Mouse (Mus musculus): ENCODE data around the gene Cnnm3.

Gene Cnnm3

GRCm38 (mm10) chr1:36511289-36512021, at the start of gene Cnnm3:
TSS of gene Cnnm3 (plus strand) at chr1:36511867.
- DNase-seq, result peak; percentile 100

GRCm38 (mm10) chr1:36465641-36466160, 46.0 kb upstream of the Cnnm3 start:
- DNase-seq, result no peak

GRCm38 (mm10) chr1:36467446-36467845, 44.2 kb upstream of the Cnnm3 start:
- DNase-seq, result no peak

GRCm38 (mm10) chr1:36469811-36470444, 41.7 kb upstream of the Cnnm3 start:
- DNase-seq, result no peak

GRCm38 (mm10) chr1:36471181-36472105, 40.2 kb upstream of the Cnnm3 start, which contains the start of gene Cnnm4:
TSS of gene Cnnm4 (plus strand) at chr1:36471620.
- DNase-seq, result peak; percentile 91 to 95

GRCm38 (mm10) chr1:36472106-36472440, 39.6 kb upstream of the Cnnm3 start:
- no peak for DNase-seq

- DNase-seq, result no peak
Observed at GRCm38 (mm10) chr1:36473211-36473780, 38.4 kb upstream of the Cnnm3 start.

GRCm38 (mm10) chr1:36474646-36475045, 37.0 kb upstream of the Cnnm3 start:
- no peak for DNase-seq

- DNase-seq, result no peak
Observed at GRCm38 (mm10) chr1:36475480-36476110, 36.1 kb upstream of the Cnnm3 start.

- no peak for DNase-seq
Observed at GRCm38 (mm10) chr1:36476426-36476825, 35.2 kb upstream of the Cnnm3 start.

GRCm38 (mm10) chr1:36478343-36478795, 33.3 kb upstream of the Cnnm3 start:
- no peak for DNase-seq

- DNase-seq, result peak in 1 of 2 experiments; percentile 40
Observed at GRCm38 (mm10) chr1:36479903-36480899, 31.5 kb upstream of the Cnnm3 start.

GRCm38 (mm10) chr1:36483825-36484224, 27.8 kb upstream of the Cnnm3 start:
- DNase-seq, result no peak

GRCm38 (mm10) chr1:36485080-36485479, 26.6 kb upstream of the Cnnm3 start:
- no peak for DNase-seq

- DNase-seq, result no peak
Observed at GRCm38 (mm10) chr1:36487111-36487510, 24.6 kb upstream of the Cnnm3 start.

- no peak for DNase-seq
Observed at GRCm38 (mm10) chr1:36489661-36490060, 22.0 kb upstream of the Cnnm3 start.

GRCm38 (mm10) chr1:36492416-36493139, 19.1 kb upstream of the Cnnm3 start:
- peak; percentile 69 to 74 for DNase-seq

- no peak for DNase-seq
Observed at GRCm38 (mm10) chr1:36493299-36493698, 18.4 kb upstream of the Cnnm3 start.

GRCm38 (mm10) chr1:36496719-36497118, 14.9 kb upstream of the Cnnm3 start:
- peak in 1 of 2 experiments; percentile 27 for DNase-seq

GRCm38 (mm10) chr1:36497312-36497711, 14.4 kb upstream of the Cnnm3 start:
- no peak for DNase-seq

Measured in lung, postnatal 4 days (tissue).